Mouse (Mus musculus) left cerebral cortex, postnatal 25 days (tissue): ENCODE measurements around the gene Ccl7. TPM values are rescaled to one million over a fixed set of nuclear protein-coding genes. Genes with fewer than 3 reads are reported as not detected.

Source experiments
- DNase-seq, 2 experiments: peaks; one replicate each; pipeline ENCODE4 v3.0.0; 2022; ENCODE audit warnings: low spot score in 2 of 2, mixed read lengths in 1 of 2
- intact Hi-C: fragments of 180-260 bp; cut with DNase I; formaldehyde crosslinking; loops from one replicate; pipeline ENCODE4 v1.15.1; 2025
- total RNA-seq, 2 experiments: library from RNA; stranded (reverse); gene quantifications; 2 replicates each; pipeline ENCODE4 v1.2.3; 2021

The Ccl7 gene
- total RNA-seq, 2 experiments from 2014 or later: not detected

- DNase-seq: peak in 1 of 2 experiments; percentile 31
- intact Hi-C loops: no loop called here
Measured at GRCm38 (mm10) chr11:82032678-82033344, 12.7 kb upstream of the Ccl7 start.

GRCm38 (mm10) chr11:82034446-82034845, 11.1 kb upstream of the Ccl7 start:
- intact Hi-C loops: no loop called here
- DNase-seq: no peak

DNA sequence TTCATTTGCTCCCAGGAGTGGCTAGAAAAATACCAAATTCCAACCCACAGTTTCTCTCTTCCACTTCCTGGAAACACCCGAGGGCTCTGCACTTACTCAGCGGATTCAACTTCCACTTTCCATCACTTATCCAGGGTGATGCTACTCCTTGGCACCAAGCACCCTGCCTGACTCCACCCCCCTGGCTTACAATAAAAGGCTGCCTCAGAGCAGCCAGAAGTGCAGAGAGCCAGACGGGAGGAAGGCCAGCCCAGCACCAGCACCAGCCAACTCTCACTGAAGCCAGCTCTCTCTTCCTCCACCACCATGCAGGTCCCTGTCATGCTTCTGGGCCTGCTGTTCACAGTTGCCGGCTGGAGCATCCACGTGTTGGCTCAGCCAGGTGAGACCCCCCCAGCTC, 10.2 kb upstream of the Ccl7 start, which contains the start of gene Ccl2:
Ccl2 (plus strand) TSS at position 216 of the 400 bp plus-strand sequence.
- peak; percentile 22 to 73 for DNase-seq
- intact Hi-C loops: loop anchor here (5.0 kb wide), 1 partner anchor 38 kb away; no protein-coding TSS in a partner anchor

GRCm38 (mm10) chr11:82035857-82036256, 9.7 kb upstream of the Ccl7 start:
- no peak for DNase-seq
- intact Hi-C loops: loop anchor here (5.0 kb wide), 1 partner anchor 39 kb away; no protein-coding TSS in a partner anchor

GRCm38 (mm10) chr11:82038535-82038934, 7.0 kb upstream of the Ccl7 start, which contains the start of gene Gm17268:
Gm17268 (minus strand) TSS chr11:82038562.
- DNase-seq: no peak
- intact Hi-C loops: loop anchor here (5.0 kb wide), 1 partner anchor 41 kb away; no protein-coding TSS in a partner anchor

GRCm38 (mm10) chr11:82039132-82039660, 6.3 kb upstream of the Ccl7 start:
- intact Hi-C loops: loop anchor here (5.0 kb wide), 1 partner anchor 42 kb away; no protein-coding TSS in a partner anchor
- DNase-seq: no peak

DNA sequence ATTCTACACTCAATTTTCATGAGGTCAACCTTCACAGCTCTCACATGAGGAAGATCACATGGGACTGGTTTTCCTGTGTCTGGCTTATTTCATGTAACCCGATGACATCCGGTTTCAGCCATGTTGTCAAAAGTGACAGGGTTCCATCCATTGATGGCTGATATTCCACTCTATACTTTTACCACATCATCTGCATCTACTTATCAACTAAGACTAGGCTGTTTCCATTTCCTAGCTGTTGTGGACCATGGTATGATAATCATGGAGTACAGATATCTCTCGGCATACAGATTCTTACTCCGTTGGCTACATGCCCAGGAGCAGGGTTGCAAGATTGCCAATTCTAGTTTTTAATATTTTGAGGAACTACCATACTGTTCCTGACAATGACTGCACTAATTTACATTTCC, 3.8 kb upstream of the Ccl7 start:
- DNase-seq: no peak
- intact Hi-C loops: no loop called here

DNA sequence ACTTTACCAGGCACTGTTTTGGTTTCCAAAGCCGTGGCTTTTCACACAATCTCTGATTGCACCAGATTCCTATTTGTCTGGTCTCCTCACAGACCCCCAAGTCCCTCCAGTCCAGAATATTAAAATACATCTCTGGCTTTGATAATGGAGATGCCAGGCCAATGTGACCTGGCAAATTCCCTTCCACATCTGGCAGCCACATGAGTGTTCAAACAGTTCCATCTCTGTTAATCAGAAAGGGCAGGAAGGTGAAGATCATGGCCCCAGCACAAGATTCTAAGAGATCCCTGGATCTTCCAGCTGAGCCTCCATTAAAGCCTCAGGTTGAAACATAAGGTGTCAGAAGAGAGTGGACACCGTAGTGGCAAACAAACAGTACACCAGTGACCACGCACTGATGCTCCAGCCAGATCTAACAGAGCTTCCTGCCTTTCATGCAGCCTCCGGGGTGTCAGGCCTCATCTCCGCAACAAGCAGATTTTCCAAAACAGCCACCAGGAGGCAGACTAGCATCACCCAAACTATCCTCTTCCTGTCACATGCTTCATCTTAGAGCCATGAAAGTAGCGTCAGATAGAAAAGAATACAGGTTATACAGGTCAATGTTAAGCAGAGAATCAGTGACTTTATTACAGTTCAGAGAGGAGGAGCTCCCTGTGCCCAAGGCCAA, 2.4 kb downstream of the Ccl7 start:
- DNase-seq: peak in 1 of 2 experiments; percentile 25
- intact Hi-C loops: loop anchor here (2.0 kb wide), 1 partner anchor 129 kb away; no protein-coding TSS in a partner anchor

GRCm38 (mm10) chr11:82053849-82054248, 8.3 kb downstream of the Ccl7 start:
- intact Hi-C loops: no loop called here
- DNase-seq: no peak

- peak; percentile 24 to 67 for DNase-seq
- intact Hi-C loops: no loop called here
Measured at GRCm38 (mm10) chr11:82057646-82058045, 12.1 kb downstream of the Ccl7 start, which contains the start of gene Ccl11. Ccl11 (plus strand) TSS chr11:82057823.

DNA sequence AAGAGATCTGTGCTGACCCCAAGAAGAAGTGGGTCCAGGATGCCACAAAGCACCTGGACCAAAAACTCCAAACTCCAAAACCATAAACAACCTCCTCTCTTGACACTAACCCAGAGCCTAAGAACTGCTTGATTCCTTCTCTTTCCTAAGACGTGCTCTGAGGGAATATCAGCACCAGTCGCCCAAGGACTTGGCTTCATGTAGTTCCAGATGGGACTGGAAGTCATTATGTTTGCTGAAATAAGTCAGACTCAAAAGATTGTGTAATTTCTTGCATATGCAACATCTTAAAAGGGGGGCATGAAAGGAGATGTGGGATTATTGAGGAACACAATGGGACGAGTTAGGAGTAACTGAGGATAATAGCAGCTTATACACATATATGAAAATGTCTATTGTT, 16.7 kb downstream of the Ccl7 start:
- DNase-seq: no peak
- intact Hi-C loops: no loop called here

- no peak for DNase-seq
Measured at GRCm38 (mm10) chr11:82063454-82063853, 17.9 kb downstream of the Ccl7 start.

DNA sequence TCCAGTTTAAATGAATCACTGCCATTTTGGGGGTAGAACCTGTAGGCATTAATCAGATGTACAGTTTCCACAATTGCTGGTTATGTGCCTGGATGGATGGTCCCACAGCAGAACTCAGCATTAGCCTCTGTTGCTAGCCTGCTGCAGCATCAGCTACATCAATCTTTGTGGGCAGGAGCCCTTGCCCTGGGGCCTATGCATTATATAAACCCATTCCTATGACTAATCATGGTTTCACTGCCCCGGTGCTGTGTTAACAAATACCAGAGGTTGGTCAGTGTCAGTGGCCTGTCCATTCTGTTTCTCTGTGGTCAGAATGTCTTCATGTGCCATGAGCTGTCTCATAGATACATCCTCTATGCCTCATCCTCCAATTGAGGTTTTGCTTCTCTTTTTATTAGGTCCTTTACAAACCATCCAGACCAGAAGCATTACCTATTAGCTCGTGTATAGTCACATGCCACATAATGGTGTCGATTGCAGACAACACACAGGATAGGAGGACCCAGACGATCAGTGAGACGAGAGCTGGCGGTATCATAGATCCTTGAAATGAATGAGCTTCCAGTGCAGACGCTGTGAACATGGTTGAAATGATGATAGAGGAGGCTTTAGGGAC, 21.6 kb downstream of the Ccl7 start:
- DNase-seq: no peak
- intact Hi-C loops: loop anchor here (5.0 kb wide), 1 partner anchor 65 kb away; no protein-coding TSS in a partner anchor

More at GRCm38 (mm10) chr11:82063454-82063853, 17.9 kb downstream of the Ccl7 start:
- intact Hi-C loops: no loop called here

DNA sequence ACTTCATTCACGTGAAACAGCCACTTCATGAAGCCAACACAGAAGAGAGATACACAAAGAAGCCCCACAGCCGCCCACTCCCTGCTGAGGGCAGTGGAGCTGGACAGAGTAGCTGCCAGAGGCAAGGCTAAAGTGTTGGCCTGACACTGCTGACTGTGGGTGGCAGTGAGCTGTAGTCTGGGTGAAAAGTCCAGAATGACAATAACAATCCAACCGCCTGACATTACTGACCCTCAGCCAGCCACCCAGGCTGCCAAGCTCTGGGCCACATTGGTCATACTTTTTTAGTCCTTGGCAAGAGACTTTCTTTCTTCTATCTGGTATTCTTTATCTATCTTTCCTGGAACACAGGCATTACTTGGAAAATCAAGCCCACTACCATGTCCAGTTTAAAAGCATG, 25.6 kb downstream of the Ccl7 start:
- intact Hi-C loops: no loop called here
- no peak for DNase-seq

DNA sequence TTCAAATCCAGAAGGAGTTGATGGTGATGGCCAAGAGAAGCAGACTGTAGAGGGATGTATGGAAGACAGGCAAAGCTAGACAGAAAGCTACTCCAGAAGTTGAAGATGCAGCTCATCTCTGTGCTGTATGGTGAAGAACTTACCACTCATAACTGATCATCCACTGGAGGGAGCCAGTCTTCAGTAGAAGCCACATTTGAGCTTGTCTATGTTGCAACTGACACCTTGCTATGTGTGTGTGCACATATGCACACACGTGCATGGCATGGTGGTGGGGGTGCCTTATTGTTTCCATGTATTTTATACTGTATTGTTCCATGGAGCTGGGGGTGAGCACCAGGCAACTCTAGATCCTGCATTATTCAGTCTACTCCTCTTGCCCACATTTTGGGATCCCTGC, 26.9 kb downstream of the Ccl7 start:
- no peak for DNase-seq
- intact Hi-C loops: no loop called here

- DNase-seq: no peak
- intact Hi-C loops: no loop called here
Measured at GRCm38 (mm10) chr11:82072984-82073383, 27.5 kb downstream of the Ccl7 start.

DNA sequence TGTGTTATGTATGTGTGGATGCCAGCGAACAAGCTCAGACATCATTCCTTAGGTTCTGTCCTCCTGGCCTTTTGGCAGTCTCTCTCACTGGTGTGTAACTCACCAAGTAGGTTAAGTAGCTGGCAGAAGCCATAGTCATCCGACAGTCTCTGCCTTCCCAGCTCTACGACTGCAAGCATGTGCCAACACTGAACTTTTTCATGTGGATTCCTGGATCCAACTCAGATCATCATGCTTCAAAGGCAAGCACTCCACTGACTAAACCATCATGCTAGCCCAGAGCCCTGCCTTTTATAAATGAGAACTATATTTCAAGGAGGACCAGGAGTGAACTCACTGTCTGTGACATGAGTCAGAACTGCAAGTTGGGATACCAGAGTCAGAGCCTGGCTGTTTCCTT, 28.2 kb downstream of the Ccl7 start:
- intact Hi-C loops: no loop called here

DNA sequence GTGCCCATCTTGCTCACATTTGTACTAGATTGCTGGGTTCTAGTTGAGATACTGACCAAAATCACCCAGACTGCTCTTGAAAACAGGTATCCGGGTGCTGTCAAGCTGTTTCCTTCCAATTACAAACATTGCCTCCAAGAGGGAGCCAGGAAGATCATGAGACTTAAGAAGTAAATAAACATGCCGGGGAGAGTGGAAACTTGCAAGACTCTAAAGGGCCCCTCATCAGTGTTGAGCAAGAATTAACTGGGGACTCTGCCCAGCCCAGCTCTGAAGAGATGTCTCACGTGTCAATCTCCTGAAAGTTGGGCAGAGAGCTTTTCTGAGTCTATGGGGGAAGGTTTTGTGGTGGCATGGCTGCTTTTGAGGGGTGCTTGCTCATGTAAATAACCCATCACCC, 31.5 kb downstream of the Ccl7 start:
- DNase-seq: no peak
- intact Hi-C loops: no loop called here

More for the DNA sequence above, 28.2 kb downstream of the Ccl7 start:
- DNase-seq: no peak

GRCm38 (mm10) chr11:82078136-82078730, 32.7 kb downstream of the Ccl7 start:
- no peak for DNase-seq
- intact Hi-C loops: no loop called here

DNA sequence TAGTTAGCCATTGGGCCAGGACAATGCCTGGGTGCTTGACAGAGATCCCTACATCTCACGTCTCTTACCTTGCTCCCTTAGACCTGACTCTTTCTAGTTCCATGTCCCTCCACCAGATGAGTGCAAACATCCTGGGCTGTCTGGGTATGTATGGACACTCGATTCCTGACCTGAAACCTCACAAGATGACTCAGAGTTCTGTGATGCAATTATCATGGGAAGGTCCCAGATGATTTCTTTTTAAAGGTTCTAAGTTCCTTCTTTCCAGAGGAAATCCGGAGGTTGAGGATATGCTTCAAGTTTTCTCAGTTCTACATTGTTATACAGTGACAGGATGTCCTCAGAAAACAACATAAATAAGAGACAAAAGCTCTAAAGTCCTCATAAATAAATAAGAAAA, 35.4 kb downstream of the Ccl7 start:
- DNase-seq: no peak
- intact Hi-C loops: no loop called here
